Mouse (Mus musculus) liver, postnatal 0 days (tissue): ENCODE measurements around the gene Hyou1. TPM values are rescaled to one million over a fixed set of nuclear protein-coding genes. Genes with fewer than 3 reads are reported as not detected.

Source experiments
- ATAC-seq: fragments of 200-750 bp; cut with Nextera tagmentation; 2 replicates; pipeline ENCODE4 v1.8.0; 2017; ENCODE audit warnings: mild to moderate bottlenecking, moderate library complexity
- DNase-seq: peaks from one replicate; pipeline ENCODE4 v3.0.0-alpha.2; 2016
- H3K27ac ChIP-seq: fragments of 300-500 bp; sonication (generic); 2 replicates; pipeline ENCODE4 v1.5.1; 2014; ENCODE audit warnings: antibody characterized with exemption, moderate library complexity, mild to moderate bottlenecking, low read depth
- H3K27me3 ChIP-seq: fragments of 300-500 bp; sonication (generic); 2 replicates; pipeline ENCODE4 v1.6.1; 2014; ENCODE audit warnings: low read length, control low read depth, mixed read lengths; ENCODE audit not compliant: insufficient read depth
- H3K36me3 ChIP-seq: fragments of 300-500 bp; sonication (generic); replicated peaks from 2 replicates; pipeline ENCODE4 v1.6.1; 2014; ENCODE audit warnings: mild to moderate bottlenecking, control low read depth, low read length, moderate library complexity, mixed read lengths; ENCODE audit not compliant: insufficient read depth
- H3K4me1 ChIP-seq: fragments of 300-500 bp; sonication (generic); 2 replicates; pipeline ENCODE4 v1.6.1; 2014; ENCODE audit warnings: antibody characterized with exemption, mild to moderate bottlenecking, control low read depth; ENCODE audit not compliant: insufficient read depth
- H3K4me2 ChIP-seq: fragments of 300-500 bp; sonication (generic); 2 replicates; pipeline ENCODE4 v1.6.1; 2014; ENCODE audit warnings: low read depth, mild to moderate bottlenecking, low read length, moderate library complexity, mixed read lengths
- H3K4me3 ChIP-seq: fragments of 300-500 bp; sonication (generic); 2 replicates; pipeline ENCODE4 v1.5.1; 2014; ENCODE audit warnings: low read depth, low read length
- H3K9ac ChIP-seq: fragments of 300-500 bp; sonication (generic); replicated peaks from 2 replicates; pipeline ENCODE4 v1.6.1; 2014; ENCODE audit warnings: mild to moderate bottlenecking, moderate library complexity
- H3K9me3 ChIP-seq: fragments of 300-500 bp; sonication (generic); 2 replicates; pipeline ENCODE4 v1.6.1; 2016; ENCODE audit warnings: mild to moderate bottlenecking, control low read depth, low read length, mixed read lengths
- CTCF ChIP-seq: sonication (generic); IDR thresholded peaks from 2 replicates; pipeline ENCODE4 v1.5.1; 2016; ENCODE audit warnings: antibody characterized with exemption, low read depth
- EP300 ChIP-seq: IDR thresholded peaks from 2 replicates; pipeline ENCODE4 v1.6.1; 2016; ENCODE audit warnings: antibody characterized with exemption, low read depth, mild to moderate bottlenecking
- WGBS: fragments of 180-500 bp; shearing (Covaris S2); extraction: QIAGEN DNeasy Blood & Tissue Kit; methylation state at CpG from one replicate; pipeline ENCODE4 v1.1.7; 2014; ENCODE audit not compliant: insufficient replicate concordance; 5-methylcytosine and 5-hydroxymethylcytosine counted together
- microRNA-seq: library from miRNA; unstranded; fragments of <30 nt; microRNA quantifications from one replicate; pipeline ENCODE4, GENCODE M21; 2016
- polyA plus RNA-seq: library from polyadenylated mRNA; unstranded; fragments of >200 nt; fragmentation: Nextera tagmentation; extraction: Ambion mirVana; gene quantifications from 2 replicates; pipeline ENCODE4 v1.2.1, GENCODE M21; 2015

Gene Hyou1
- polyA plus RNA-seq, 1 experiment from 2014 or later, result 6.6 TPM

DNA sequence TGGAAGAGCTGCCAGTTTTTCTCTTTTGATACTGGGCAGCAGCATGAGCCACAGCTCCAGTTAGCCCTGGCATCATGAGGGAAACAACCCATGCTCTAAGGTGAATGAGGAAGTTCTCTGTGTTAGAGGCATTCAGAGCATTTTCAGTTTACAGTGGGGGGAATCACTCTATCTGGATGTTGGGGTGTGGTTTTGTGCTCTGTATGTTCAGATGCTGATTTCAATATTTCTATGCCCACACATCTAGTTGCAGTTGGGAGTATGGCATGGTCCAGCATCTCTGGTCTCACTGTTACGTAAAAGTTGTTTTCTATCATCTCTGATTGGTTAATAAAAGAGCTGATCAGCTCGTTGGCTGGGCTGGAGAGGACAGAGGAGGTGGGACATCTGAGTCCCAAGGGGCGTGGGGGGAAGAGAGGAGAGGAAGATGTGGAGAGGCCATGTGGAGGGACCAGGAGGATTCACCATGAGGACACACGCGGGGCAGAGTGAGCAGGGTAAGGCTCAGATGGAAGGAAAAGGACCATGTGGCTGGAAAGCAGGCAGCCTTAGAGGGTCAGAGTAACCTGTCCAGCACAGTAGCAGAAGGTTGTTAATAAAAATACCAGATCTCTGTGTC is 41.1 kb downstream of the Hyou1 start:
- Histone ChIP-seq H3K9ac (no peak overlapping the region), H3K36me3 (0 out of 2 replicates have a peak, but pooled peaks cover 3% of the 10 kb centered on the region), H3K27me3 (no peaks in the 10 kb centered on the region), H3K4me2 (no peak overlapping the region), H3K9me3 (no peaks in the 10 kb centered on the region), H3K4me3 (no peak overlapping the region), H3K4me1 (peaks cover 10% of the 10 kb centered on the region), H3K27ac (no peak overlapping the region)
- DNase-seq (no peak), ATAC-seq (no peak)
- WGBS, result 52% methylated on average over 5 of the region's 5 CpGs
- TF ChIP-seq CTCF, result no peak
- TF ChIP-seq EP300, result no peak

DNA sequence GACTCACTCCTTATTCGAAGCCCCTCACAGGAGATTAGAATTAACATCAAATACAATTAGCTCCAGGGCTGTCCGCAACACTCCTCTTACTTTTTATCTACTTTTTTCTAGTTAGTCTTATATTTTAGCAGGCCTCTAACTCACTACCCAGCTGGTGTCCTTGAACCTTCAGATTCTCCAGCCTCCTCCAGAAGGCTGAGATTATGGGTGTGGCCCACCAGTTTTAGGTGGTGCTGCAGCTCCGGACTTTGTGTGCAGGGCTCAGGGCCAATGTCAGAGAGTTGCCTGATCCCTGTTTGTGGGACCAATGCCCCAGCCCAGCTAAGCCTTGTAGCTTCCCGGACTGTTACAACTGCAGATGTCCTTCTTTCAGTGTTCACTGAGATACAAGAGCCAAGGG is 44.3 kb downstream of the Hyou1 start:
- Histone ChIP-seq H3K27me3 (no peaks in the 10 kb centered on the region), H3K4me2 (no peak overlapping the region), H3K9me3 (no peaks in the 10 kb centered on the region), H3K36me3 (no peaks in the 10 kb centered on the region), H3K27ac (no peak overlapping the region), H3K4me1 (no peaks in the 10 kb centered on the region), H3K4me3 (no peak overlapping the region), H3K9ac (no peak overlapping the region)
- TF ChIP-seq EP300 (no peak), CTCF (no peak)
- 76% methylated on average over 4 of the region's 4 CpGs for WGBS
- DNase-seq (no peak), ATAC-seq (no peak)

DNA sequence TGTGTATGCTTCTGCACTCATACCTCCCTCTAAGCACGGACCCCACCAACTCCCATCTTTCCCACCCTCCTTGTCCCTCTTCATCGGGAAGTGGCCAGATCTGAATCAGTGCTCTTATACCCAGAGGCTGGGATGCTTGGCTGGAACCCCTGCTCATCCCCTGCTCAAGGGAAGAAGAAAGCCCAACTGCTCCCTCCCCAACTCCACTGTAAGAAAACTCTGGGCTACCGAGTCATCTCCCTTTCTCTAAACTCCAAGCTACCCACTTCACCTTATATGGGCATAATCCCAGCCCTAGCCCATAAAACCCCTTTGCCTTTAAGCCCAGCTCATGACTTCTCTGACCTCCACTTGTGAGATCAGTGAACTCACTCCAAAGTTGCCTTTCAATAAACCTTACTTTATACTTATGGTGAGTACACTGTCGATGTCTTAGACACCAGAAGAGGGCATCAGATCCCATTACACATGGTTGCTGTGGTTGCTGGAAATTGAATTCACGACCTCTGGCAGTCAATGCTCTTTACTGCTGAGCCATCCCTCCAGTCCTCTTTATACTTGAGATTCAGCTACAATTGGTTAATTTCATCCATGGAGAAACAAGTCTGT is 53.4 kb downstream of the Hyou1 start:
- no peak overlapping the region for H3K27ac ChIP-seq
- no peak overlapping the region for H3K9ac ChIP-seq
- H3K4me1 ChIP-seq, result no peaks in the 10 kb centered on the region
- DNase-seq (no peak), ATAC-seq (no peak)
- no peak overlapping the region for H3K4me2 ChIP-seq
- 42% methylated on average over 5 of the region's 5 CpGs for WGBS
- no peak overlapping the region for H3K4me3 ChIP-seq
- no peaks in the 10 kb centered on the region for H3K27me3 ChIP-seq
- H3K9me3 ChIP-seq, result no peaks in the 10 kb centered on the region
- no peaks in the 10 kb centered on the region for H3K36me3 ChIP-seq
- TF ChIP-seq EP300 (no peak), CTCF (0 out of 2 replicates have a peak, but pooled peaks have one; percentile 19)

DNA sequence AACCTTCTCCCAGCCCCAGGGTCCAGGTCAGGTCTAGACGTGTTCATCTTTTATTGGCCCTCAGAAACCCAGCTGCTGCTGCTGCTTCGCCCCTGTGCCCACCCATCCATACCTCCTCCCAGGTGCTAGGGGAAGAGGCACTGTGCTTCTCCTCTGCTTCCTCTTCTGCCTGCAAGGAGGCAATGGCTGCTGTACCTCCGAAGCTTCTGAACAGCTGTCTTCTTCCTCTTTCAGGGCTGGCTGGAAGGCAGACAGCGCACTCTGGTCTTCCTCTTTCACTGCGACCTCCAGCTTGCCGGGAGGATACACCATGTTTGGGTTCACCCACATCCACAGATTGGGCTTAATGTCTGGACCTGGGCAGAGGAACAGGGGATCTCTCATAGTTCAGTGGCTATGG is 56.5 kb downstream of the Hyou1 start:
- 38% methylated on average over 6 of the region's 6 CpGs for WGBS
- Histone ChIP-seq H3K9me3 (no peaks in the 10 kb centered on the region), H3K4me2 (no peak overlapping the region), H3K27me3 (no peaks in the 10 kb centered on the region), H3K27ac (0 out of 2 replicates have a peak overlapping the region, but pooled peaks have one; percentile 7), H3K36me3 (no peaks in the 10 kb centered on the region), H3K9ac (no peak overlapping the region), H3K4me3 (no peak overlapping the region), H3K4me1 (no peaks in the 10 kb centered on the region)
- DNase-seq (peak; percentile 33), ATAC-seq (peak; percentile 27; the same call in 1 of the 2 replicates)
- TF ChIP-seq EP300 (no peak), CTCF (no peak)

- H3K4me1 ChIP-seq, result no peaks in the 10 kb centered on the region
- no peaks in the 10 kb centered on the region for H3K27me3 ChIP-seq
- H3K27ac ChIP-seq, result no peak within 1 kb of the TSS
- no peaks in the 10 kb centered on the region for H3K36me3 ChIP-seq
- no peak for TF ChIP-seq EP300
- no peak for TF ChIP-seq CTCF
- no peak within 1 kb of the TSS for H3K4me3 ChIP-seq
- 72% methylated on average over 19 of the region's 19 CpGs for WGBS
- H3K9me3 ChIP-seq, result no peaks in the 10 kb centered on the region
- H3K4me2 ChIP-seq, result no peak within 1 kb of the TSS
- H3K9ac ChIP-seq, result no peak within 1 kb of the TSS
- no peak for DNase-seq
- ATAC-seq, result no peak
Observed at GRCm38 (mm10) chr9:44440961-44441360, 61.7 kb downstream of the Hyou1 start, which contains the start of gene Foxr1. Foxr1 (minus strand) TSS chr9:44441136.

Small RNA genes lying within 50 kb of the gene (microRNA-seq; reads per million reads assigned to microRNA genes)
- not detected for gene Gm44335
- gene Mir7085, result not detected

Other genes with a start within 250 kb of the Hyou1 start
- gene Mcam, start 245.0 kb upstream of the Hyou1 start, polyA plus RNA-seq, result 4.2 and 4.5 TPM in 2 replicates
- 3.1 and 4.0 TPM in 2 replicates for gene Cbl, start 145.4 kb upstream of the Hyou1 start, polyA plus RNA-seq
- not detected in 2 replicates for gene Ccdc153, start 138.8 kb upstream of the Hyou1 start, polyA plus RNA-seq
- 0.08 TPM in 1 of 2 replicates, not detected in the other for gene Pdzd3, start 128.0 kb upstream of the Hyou1 start, polyA plus RNA-seq
- gene Nlrx1, start 110.9 kb upstream of the Hyou1 start, polyA plus RNA-seq, result 4.6 and 5.6 TPM in 2 replicates
- gene Abcg4, start 90.9 kb upstream of the Hyou1 start, polyA plus RNA-seq, result 4.2 TPM in 2 replicates
- gene Hinfp, start 73.8 kb upstream of the Hyou1 start, polyA plus RNA-seq, result 4.5 and 6.3 TPM in 2 replicates
- 10.1 and 11.4 TPM in 2 replicates for gene C2cd2l, start 59.2 kb upstream of the Hyou1 start, polyA plus RNA-seq
- 19.0 and 19.4 TPM in 2 replicates for gene Dpagt1, start 53.5 kb upstream of the Hyou1 start, polyA plus RNA-seq
- 152 and 164 TPM in 2 replicates for gene H2afx, start 44.8 kb upstream of the Hyou1 start, polyA plus RNA-seq
- 517 and 539 TPM in 2 replicates for gene Hmbs, start 35.3 kb upstream of the Hyou1 start, polyA plus RNA-seq
- gene Vps11, start 17.8 kb upstream of the Hyou1 start, polyA plus RNA-seq, result 12.1 and 13.3 TPM in 2 replicates
- gene Slc37a4, start 17.4 kb downstream of the Hyou1 start, polyA plus RNA-seq, result 178 and 188 TPM in 2 replicates
- 1,409 and 1,489 TPM in 2 replicates for gene Rps25, start 27.6 kb downstream of the Hyou1 start, polyA plus RNA-seq
- 48.0 and 50.4 TPM in 2 replicates for gene Trappc4, start 28.1 kb downstream of the Hyou1 start, polyA plus RNA-seq
- 11.8 and 12.5 TPM in 2 replicates for gene Ccdc84, start 39.1 kb downstream of the Hyou1 start, polyA plus RNA-seq
- not detected in 2 replicates for gene Foxr1, start 61.6 kb downstream of the Hyou1 start, polyA plus RNA-seq
- not detected in 2 replicates for gene Upk2, start 75.5 kb downstream of the Hyou1 start, polyA plus RNA-seq
- gene Bcl9l, start 103.3 kb downstream of the Hyou1 start, polyA plus RNA-seq, result 2.0 and 2.2 TPM in 2 replicates
- 0.32 and 0.55 TPM in 2 replicates for gene Cxcr5, start 182.4 kb downstream of the Hyou1 start, polyA plus RNA-seq
- gene Ddx6, start 225.4 kb downstream of the Hyou1 start, polyA plus RNA-seq, result 5.3 and 6.3 TPM in 2 replicates